Mouse (Mus musculus): ENCODE data around the gene Gm648. TPM values are rescaled to one million over a fixed set of nuclear protein-coding genes. Genes with fewer than 3 reads are reported as not detected.

Gene Gm648
- not detected for polyA plus RNA-seq (2014; fragmentation: Illumina TruSeq; extraction: RNeasy Lipid Tissue Mini Kit (QIAGEN cat#74804); ENCODE audit: low read depth, low replicate concordance)

GRCm38 (mm10) chrX:56549506-56549905 is at the start of gene Gm648:
Gm648 (minus strand) TSS chrX:56549606.

GRCm38 (mm10) chrX:56597887-56598640 is 48.7 kb upstream of the Gm648 start, which contains the start of gene Mmgt1:
Mmgt1 (minus strand) TSS chrX:56598069.

GRCm38 (mm10) chrX:56524442-56524841 is 25.0 kb downstream of the Gm648 start, which contains the start of gene Gm10477:
Gm10477 (plus strand) TSS chrX:56524742.

Other genes with a start within 250 kb of the Gm648 start
- gene Zfp449, start 203.2 kb downstream of the Gm648 start, polyA plus RNA-seq (2014; fragmentation: Illumina TruSeq; extraction: RNeasy Lipid Tissue Mini Kit (QIAGEN cat#74804); ENCODE audit: low read depth, low replicate concordance): 9.9 TPM
- 0.36 TPM for gene Smim10l2a, start 175.0 kb downstream of the Gm648 start, polyA plus RNA-seq (2014; fragmentation: Illumina TruSeq; extraction: RNeasy Lipid Tissue Mini Kit (QIAGEN cat#74804); ENCODE audit: low read depth, low replicate concordance)
- gene Gm2174, start 101.6 kb downstream of the Gm648 start, polyA plus RNA-seq (2014; fragmentation: Illumina TruSeq; extraction: RNeasy Lipid Tissue Mini Kit (QIAGEN cat#74804); ENCODE audit: low read depth, low replicate concordance): not detected
- 33.9 TPM for gene Ints6l, start 94.7 kb downstream of the Gm648 start, polyA plus RNA-seq (2014; fragmentation: Illumina TruSeq; extraction: RNeasy Lipid Tissue Mini Kit (QIAGEN cat#74804); ENCODE audit: low read depth, low replicate concordance)
- not detected for gene Gm10477, start 24.9 kb downstream of the Gm648 start, polyA plus RNA-seq (2014; fragmentation: Illumina TruSeq; extraction: RNeasy Lipid Tissue Mini Kit (QIAGEN cat#74804); ENCODE audit: low read depth, low replicate concordance)
- 138 TPM for gene Mmgt1, start 48.5 kb upstream of the Gm648 start, polyA plus RNA-seq (2014; fragmentation: Illumina TruSeq; extraction: RNeasy Lipid Tissue Mini Kit (QIAGEN cat#74804); ENCODE audit: low read depth, low replicate concordance)
- 65.3 TPM for gene Slc9a6, start 60.2 kb upstream of the Gm648 start, polyA plus RNA-seq (2014; fragmentation: Illumina TruSeq; extraction: RNeasy Lipid Tissue Mini Kit (QIAGEN cat#74804); ENCODE audit: low read depth, low replicate concordance)
- 167 TPM for gene Fhl1, start 182.2 kb upstream of the Gm648 start, polyA plus RNA-seq (2014; fragmentation: Illumina TruSeq; extraction: RNeasy Lipid Tissue Mini Kit (QIAGEN cat#74804); ENCODE audit: low read depth, low replicate concordance)

All from kidney, adult 10 weeks (tissue).